Mouse (Mus musculus) bone marrow macrophage, adult 2 months (primary cell): Measurements from ENCODE around the gene Stx18.

Source experiments
- CTCF ChIP-seq: IDR thresholded peaks from 2 replicates; pipeline ENCODE4 v1.5.1; 2012; ENCODE audit warnings: low read depth, mild to moderate bottlenecking, low read length, moderate library complexity
- POLR2A ChIP-seq: IDR thresholded peaks from 2 replicates; pipeline ENCODE4 v1.6.1; 2012; ENCODE audit warnings: mild to moderate bottlenecking, low read depth, low read length, borderline replicate concordance

- TF ChIP-seq CTCF (no peak), POLR2A (no peak)
Measured at GRCm38 (mm10) chr5:38027656-38028055, 10.9 kb upstream of the Stx18 start.
